Mouse (Mus musculus) erythroblast, embryonic 14.5 days (primary cell): ENCODE measurements around the gene Akt3.

Source experiments
- GATA1 ChIP-seq: IDR thresholded peaks from 2 replicates; pipeline ENCODE4 v1.6.1; 2012; ENCODE audit warnings: low read length, inconsistent platforms, mixed read lengths
- TAL1 ChIP-seq: IDR thresholded peaks from 3 replicates; pipeline ENCODE4 v1.6.1; 2012; ENCODE audit warnings: low read length, inconsistent platforms, mixed read lengths

DNA sequence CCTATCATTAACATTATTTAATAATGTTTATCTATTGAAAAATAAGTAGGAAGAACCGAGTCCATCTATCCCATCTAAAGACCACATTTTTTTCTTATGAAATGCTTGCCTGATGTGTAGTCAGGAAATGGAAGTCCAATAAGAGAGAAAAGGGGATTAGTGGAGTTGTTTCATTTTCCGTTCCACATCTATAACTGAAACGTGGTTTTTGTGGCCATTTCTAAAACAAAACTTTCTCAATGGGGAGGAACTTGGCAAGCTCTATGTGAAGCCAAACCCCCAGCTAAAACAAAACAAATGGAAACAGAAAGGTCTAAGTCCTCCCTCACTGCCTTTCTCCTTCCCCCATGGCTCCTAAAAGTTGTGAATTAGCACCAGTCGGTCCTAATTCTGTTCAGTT lies 2.8 kb upstream of the Akt3 start:
- no peak for TF ChIP-seq TAL1
- no peak for TF ChIP-seq GATA1
